Mouse (Mus musculus): ENCODE data around the gene Lrrc56. TPM values are rescaled to one million over a fixed set of nuclear protein-coding genes. Genes with fewer than 3 reads are reported as not detected.
"Not testable (repeated sequence)": the region's sequence is repeated elsewhere in the genome, so short reads cannot be mapped to it uniquely, and the experiment has no call there.

Lrrc56 gene
- polyA plus RNA-seq, 1 experiment from 2014 or later = 13.5 TPM

GRCm38 (mm10) chr7:141231551-141231950 is 37.6 kb downstream of the Lrrc56 start:
- peaks cover 29% of the 10 kb centered on the region for H3K36me3 ChIP-seq (ENCODE audit: insufficient read depth, low read length)
- no peak for ATAC-seq (ENCODE audit: low FRiP score, low TSS enrichment)
- 98% methylated on average over 9 of the region's 10 CpGs for WGBS

GRCm38 (mm10) chr7:141250486-141250885 is 56.5 kb downstream of the Lrrc56 start:
- H3K4me1 ChIP-seq (ENCODE audit: insufficient read depth, low read length); H3K27me3 ChIP-seq (ENCODE audit: insufficient read depth, low read length); H3K4me3 ChIP-seq (ENCODE audit: low read length); H3K9ac ChIP-seq (replicated peaks; ENCODE audit: low read length); H3K9me3 ChIP-seq (ENCODE audit: low read length); H3K27ac ChIP-seq (ENCODE audit: low read length); ATAC-seq (ENCODE audit: low FRiP score, low TSS enrichment); H3K4me2 ChIP-seq (replicated peaks; ENCODE audit: low read depth, low read length): not testable (repeated sequence)
- H3K36me3 ChIP-seq (ENCODE audit: insufficient read depth, low read length) = peaks cover 66% of the 10 kb centered on the region
- WGBS = 90% methylated on average over 4 of the region's 4 CpGs

More at GRCm38 (mm10) chr7:141231551-141231950, 37.6 kb downstream of the Lrrc56 start:
- H3K4me1 ChIP-seq (ENCODE audit: insufficient read depth, low read length) = peaks cover 20% of the 10 kb centered on the region
- no peak overlapping the region for H3K4me2 ChIP-seq (replicated peaks; ENCODE audit: low read depth, low read length)
- no peak overlapping the region for H3K9ac ChIP-seq (replicated peaks; ENCODE audit: low read length)
- no peak overlapping the region for H3K27ac ChIP-seq (ENCODE audit: low read length)
- no peak overlapping the region for H3K4me3 ChIP-seq (ENCODE audit: low read length)
- no peaks in the 10 kb centered on the region for H3K27me3 ChIP-seq (ENCODE audit: insufficient read depth, low read length)
- no peaks in the 10 kb centered on the region for H3K9me3 ChIP-seq (ENCODE audit: low read length)

GRCm38 (mm10) chr7:141256159-141256558 is 62.2 kb downstream of the Lrrc56 start:
- ATAC-seq (ENCODE audit: low FRiP score, low TSS enrichment) = no peak
- Histone ChIP-seq H3K4me1 (ENCODE audit: insufficient read depth, low read length) (no peaks in the 10 kb centered on the region), H3K9me3 (ENCODE audit: low read length) (no peaks in the 10 kb centered on the region), H3K9ac (replicated peaks; ENCODE audit: low read length) (no peak overlapping the region), H3K4me3 (ENCODE audit: low read length) (no peak overlapping the region), H3K27me3 (ENCODE audit: insufficient read depth, low read length) (no peaks in the 10 kb centered on the region), H3K4me2 (replicated peaks; ENCODE audit: low read depth, low read length) (no peak overlapping the region), H3K36me3 (ENCODE audit: insufficient read depth, low read length) (peaks cover 80% of the 10 kb centered on the region), H3K27ac (ENCODE audit: low read length) (no peak overlapping the region)
- WGBS = 91% methylated on average over 10 of the region's 10 CpGs

MicroRNAs within 50 kb of the gene (microRNA counts, 519-probe panel; counts per million panel counts)
- microRNA mmu-miR-210 = 3,581 counts per million, percentile 82 among the panel's probes with 10 or more counts

Small RNAs within 50 kb of the gene (microRNA-seq; reads per million reads assigned to microRNA genes)
- gene Mir210 = 343 reads per million, percentile 71 among the genes with 10 or more reads in this experiment

Other genes with a start within 250 kb of the Lrrc56 start
- gene Ifitm5, start 243.9 kb upstream of the Lrrc56 start, polyA plus RNA-seq (2015; fragmentation: Nextera tagmentation; extraction: Ambion mirVana) = 4.2 and 5.8 TPM in 2 replicates
- 0.76 TPM in 1 of 2 replicates, not detected in the other for gene Gm45717, start 238.2 kb upstream of the Lrrc56 start, polyA plus RNA-seq (2015; fragmentation: Nextera tagmentation; extraction: Ambion mirVana)
- 991 and 995 TPM in 2 replicates for gene Ifitm2, start 238.2 kb upstream of the Lrrc56 start, polyA plus RNA-seq (2015; fragmentation: Nextera tagmentation; extraction: Ambion mirVana)
- gene Ifitm1, start 226.9 kb upstream of the Lrrc56 start, polyA plus RNA-seq (2015; fragmentation: Nextera tagmentation; extraction: Ambion mirVana) = 64.6 and 72.4 TPM in 2 replicates
- 210 and 234 TPM in 2 replicates for gene Ifitm3, start 183.4 kb upstream of the Lrrc56 start, polyA plus RNA-seq (2015; fragmentation: Nextera tagmentation; extraction: Ambion mirVana)
- gene Ifitm6, start 176.2 kb upstream of the Lrrc56 start, polyA plus RNA-seq (2015; fragmentation: Nextera tagmentation; extraction: Ambion mirVana) = 0.94 and 1.5 TPM in 2 replicates
- not detected in 2 replicates for gene Gm17387, start 165.0 kb upstream of the Lrrc56 start, polyA plus RNA-seq (2015; fragmentation: Nextera tagmentation; extraction: Ambion mirVana)
- gene B4galnt4, start 133.1 kb upstream of the Lrrc56 start, polyA plus RNA-seq (2015; fragmentation: Nextera tagmentation; extraction: Ambion mirVana) = 13.2 and 13.9 TPM in 2 replicates
- gene Pkp3, start 115.9 kb upstream of the Lrrc56 start, polyA plus RNA-seq (2015; fragmentation: Nextera tagmentation; extraction: Ambion mirVana) = 9.2 and 10.5 TPM in 2 replicates
- 37.7 and 45.2 TPM in 2 replicates for gene Sigirr, start 93.6 kb upstream of the Lrrc56 start, polyA plus RNA-seq (2015; fragmentation: Nextera tagmentation; extraction: Ambion mirVana)
- gene Ano9, start 76.4 kb upstream of the Lrrc56 start, polyA plus RNA-seq (2015; fragmentation: Nextera tagmentation; extraction: Ambion mirVana) = 8.0 and 8.6 TPM in 2 replicates
- gene Ptdss2, start 71.8 kb upstream of the Lrrc56 start, polyA plus RNA-seq (2015; fragmentation: Nextera tagmentation; extraction: Ambion mirVana) = 85.5 and 86.7 TPM in 2 replicates
- gene Rnh1, start 21.3 kb upstream of the Lrrc56 start, polyA plus RNA-seq (2015; fragmentation: Nextera tagmentation; extraction: Ambion mirVana) = 141 and 155 TPM in 2 replicates
- gene Hras, start 152 bp upstream of the Lrrc56 start, polyA plus RNA-seq (2015; fragmentation: Nextera tagmentation; extraction: Ambion mirVana) = 40.3 and 78.3 TPM in 2 replicates
- 3.9 and 4.4 TPM in 2 replicates for gene Lmntd2, start 19.9 kb downstream of the Lrrc56 start, polyA plus RNA-seq (2015; fragmentation: Nextera tagmentation; extraction: Ambion mirVana)
- gene Rassf7, start 21.7 kb downstream of the Lrrc56 start, polyA plus RNA-seq (2015; fragmentation: Nextera tagmentation; extraction: Ambion mirVana) = 76.3 and 78.3 TPM in 2 replicates
- 81.2 and 93.0 TPM in 2 replicates for gene Phrf1, start 34.6 kb downstream of the Lrrc56 start, polyA plus RNA-seq (2015; fragmentation: Nextera tagmentation; extraction: Ambion mirVana)
- 3.2 and 6.0 TPM in 2 replicates for gene Irf7, start 72.3 kb downstream of the Lrrc56 start, polyA plus RNA-seq (2015; fragmentation: Nextera tagmentation; extraction: Ambion mirVana)
- gene Cdhr5, start 82.6 kb downstream of the Lrrc56 start, polyA plus RNA-seq (2015; fragmentation: Nextera tagmentation; extraction: Ambion mirVana) = 15.4 and 16.3 TPM in 2 replicates
- gene Sct, start 85.0 kb downstream of the Lrrc56 start, polyA plus RNA-seq (2015; fragmentation: Nextera tagmentation; extraction: Ambion mirVana) = 45.2 and 47.1 TPM in 2 replicates
- gene Drd4, start 97.8 kb downstream of the Lrrc56 start, polyA plus RNA-seq (2015; fragmentation: Nextera tagmentation; extraction: Ambion mirVana) = 1.3 and 1.5 TPM in 2 replicates
- 77.4 and 87.5 TPM in 2 replicates for gene Deaf1, start 133.5 kb downstream of the Lrrc56 start, polyA plus RNA-seq (2015; fragmentation: Nextera tagmentation; extraction: Ambion mirVana)
- 49.3 and 59.8 TPM in 2 replicates for gene Tmem80, start 133.6 kb downstream of the Lrrc56 start, polyA plus RNA-seq (2015; fragmentation: Nextera tagmentation; extraction: Ambion mirVana)
- 59.4 and 62.9 TPM in 2 replicates for gene Eps8l2, start 144.7 kb downstream of the Lrrc56 start, polyA plus RNA-seq (2015; fragmentation: Nextera tagmentation; extraction: Ambion mirVana)
- 371 and 374 TPM in 2 replicates for gene Taldo1, start 198.0 kb downstream of the Lrrc56 start, polyA plus RNA-seq (2015; fragmentation: Nextera tagmentation; extraction: Ambion mirVana)
- gene Gatd1, start 220.0 kb downstream of the Lrrc56 start, polyA plus RNA-seq (2015; fragmentation: Nextera tagmentation; extraction: Ambion mirVana) = 63.7 and 65.3 TPM in 2 replicates
- 3.0 TPM in 2 replicates for gene Cend1, start 235.3 kb downstream of the Lrrc56 start, polyA plus RNA-seq (2015; fragmentation: Nextera tagmentation; extraction: Ambion mirVana)
- gene Slc25a22, start 243.7 kb downstream of the Lrrc56 start, polyA plus RNA-seq (2015; fragmentation: Nextera tagmentation; extraction: Ambion mirVana) = 33.2 and 39.9 TPM in 2 replicates
- 11.4 and 12.6 TPM in 2 replicates for gene Pidd1, start 249.9 kb downstream of the Lrrc56 start, polyA plus RNA-seq (2015; fragmentation: Nextera tagmentation; extraction: Ambion mirVana)